Mouse (Mus musculus): ENCODE data around the gene Gm10722.
"Not testable (repeated sequence)": the region's sequence is repeated elsewhere in the genome, so short reads cannot be mapped to it uniquely, and the experiment has no call there.

- not testable (repeated sequence) for TF ChIP-seq CTCF (IDR thresholded peaks at IDR 0.05; ENCODE audit: borderline replicate concordance, insufficient read depth, low read length); POLR2A (IDR thresholded peaks at IDR 0.05; ENCODE audit: low read depth, low read length)
These were observed 11.4 kb downstream of the Gm10722 start for GRCm38 (mm10) chr9:3012054-3012621.
